In the genomic region with DNA sequence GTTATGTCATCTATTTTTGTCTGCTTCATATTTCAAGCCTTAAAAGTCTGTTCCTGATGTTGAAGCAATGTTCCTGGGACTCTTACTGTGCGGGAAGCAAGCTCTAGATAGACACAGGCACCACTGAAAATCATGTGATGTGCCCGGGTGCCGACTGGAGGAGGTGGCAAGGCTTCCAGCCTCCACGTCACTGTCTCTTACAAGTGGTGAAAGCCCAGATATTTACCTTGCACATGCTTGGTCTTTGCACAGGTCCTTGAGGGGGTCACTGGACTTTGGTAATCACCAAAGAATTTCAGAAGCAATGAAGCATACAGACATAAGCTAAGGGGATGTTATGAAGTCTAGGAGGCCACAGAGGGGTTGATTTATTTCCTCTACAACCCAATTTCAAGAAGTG, we compare ENCODE assay signal across 14 mouse cellular contexts.
"Had no signal": no experiment of that assay in that cellular context is flagged by ENCODE, and none has a peak within 500 bp of the region (broad histone marks: within the 10 kb centered on the region; RNA-seq: fewer than 3 reads in every experiment).

No protein-coding gene starts in this region.

- H3K27ac ChIP-seq: limb, embryonic 15.5 days; liver, embryonic 12.5 days; midbrain, embryonic 10.5 days; neural tube, embryonic 15.5 days had no signal

- ATAC-seq: liver, embryonic 12.5 days had no signal

- H3K36me3 ChIP-seq: limb, embryonic 15.5 days; liver, embryonic 12.5 days; midbrain, embryonic 10.5 days; neural tube, embryonic 15.5 days had no signal

- H3K27me3 ChIP-seq: limb, embryonic 15.5 days; liver, embryonic 12.5 days; neural tube, embryonic 15.5 days had no signal

- H3K4me1 ChIP-seq: limb, embryonic 15.5 days; liver, embryonic 12.5 days; neural tube, embryonic 15.5 days had no signal

- H3K9me3 ChIP-seq: limb, embryonic 15.5 days; liver, embryonic 12.5 days; midbrain, embryonic 10.5 days; neural tube, embryonic 15.5 days had no signal

- H3K4me2 ChIP-seq: limb, embryonic 15.5 days; liver, embryonic 12.5 days; lung, embryonic 14.5 days; neural tube, embryonic 15.5 days had no signal

- DNase-seq: kidney, adult 2 months; layer of hippocampus, adult 9-11 months; layer of hippocampus, postnatal 36 days; lung, embryonic 14.5 days; lung, postnatal 4 days; midbrain, embryonic 14.5 days; right cerebral cortex, adult 18-20 months; right cerebral cortex, postnatal 25 days; thymus, adult 18-20 months had no signal

- H3K9ac ChIP-seq: limb, embryonic 15.5 days; liver, embryonic 12.5 days; lung, embryonic 14.5 days; neural tube, embryonic 15.5 days had no signal

- H3K4me3 ChIP-seq: limb, embryonic 15.5 days; liver, embryonic 12.5 days; midbrain, embryonic 10.5 days; myocyte; neural tube, embryonic 15.5 days had no signal
